Mouse (Mus musculus): Measurements from ENCODE around the gene Pxn. TPM values are rescaled to one million over a fixed set of nuclear protein-coding genes. Genes with fewer than 3 reads are reported as not detected.

Pxn gene
- total and polyA plus RNA-seq, 2 experiments from 2014 or later, result 19.9 to 66.6 TPM

- Histone ChIP-seq H3K9ac (replicated peaks; ENCODE audit: low read depth, low read length) (no peak overlapping the region), H3K4me3 (ENCODE audit: low read depth, low read length) (no peak overlapping the region), H3K36me3 (replicated peaks; ENCODE audit: control insufficient read depth, insufficient read depth, low read length) (no peaks in the 10 kb centered on the region), H3K27me3 (ENCODE audit: control insufficient read depth, insufficient read depth, low read length) (no peaks in the 10 kb centered on the region), H3K4me1 (ENCODE audit: control insufficient read depth, insufficient read depth) (peaks cover 43% of the 10 kb centered on the region), H3K27ac (ENCODE audit: low read depth) (peak overlapping the region; percentile 82), H3K9me3 (replicated peaks; ENCODE audit: control insufficient read depth, low read length) (no peaks in the 10 kb centered on the region), H3K4me2 (ENCODE audit: low read depth, low read length) (no peak overlapping the region)
- peak; percentile 2 for DNase-seq (ENCODE audit: low spot score)
- no peak for ATAC-seq (ENCODE audit: insufficient read depth, low read depth)
- TF ChIP-seq CTCF (IDR thresholded peaks at IDR 0.05; ENCODE audit: low read depth) (no peak), EP300 (IDR thresholded peaks at IDR 0.05; ENCODE audit: low read depth) (no peak)
- WGBS, result 62% methylated on average over 15 of the region's 15 CpGs
Observed at GRCm38 (mm10) chr5:115522981-115523499, 16.6 kb downstream of the Pxn start.

- 13% methylated on average over 15 of the region's 15 CpGs for WGBS
- Histone ChIP-seq H3K27me3 (ENCODE audit: control insufficient read depth, insufficient read depth, low read length) (no peaks in the 10 kb centered on the region), H3K27ac (ENCODE audit: low read depth) (peak overlapping the region; percentile 82), H3K9ac (replicated peaks; ENCODE audit: low read depth, low read length) (no peak overlapping the region), H3K4me2 (ENCODE audit: low read depth, low read length) (peak overlapping the region; percentile 38), H3K9me3 (replicated peaks; ENCODE audit: control insufficient read depth, low read length) (no peaks in the 10 kb centered on the region), H3K4me3 (ENCODE audit: low read depth, low read length) (no peak overlapping the region), H3K4me1 (ENCODE audit: control insufficient read depth, insufficient read depth) (peaks cover 52% of the 10 kb centered on the region), H3K36me3 (replicated peaks; ENCODE audit: control insufficient read depth, insufficient read depth, low read length) (no peaks in the 10 kb centered on the region)
- peak; percentile 60 for DNase-seq (ENCODE audit: low spot score)
- ATAC-seq (ENCODE audit: insufficient read depth, low read depth), result peak; percentile 72
- TF ChIP-seq CTCF (IDR thresholded peaks at IDR 0.05; ENCODE audit: low read depth) (peak; percentile 31), EP300 (IDR thresholded peaks at IDR 0.05; ENCODE audit: low read depth) (no peak)
Observed at GRCm38 (mm10) chr5:115523971-115524370, 17.5 kb downstream of the Pxn start.

GRCm38 (mm10) chr5:115524471-115524870, 18.0 kb downstream of the Pxn start:
- H3K9me3 ChIP-seq (replicated peaks; ENCODE audit: control insufficient read depth, low read length), result no peaks in the 10 kb centered on the region
- H3K27ac ChIP-seq (ENCODE audit: low read depth), result peak overlapping the region; percentile 82
- DNase-seq (ENCODE audit: low spot score) (no peak), ATAC-seq (ENCODE audit: insufficient read depth, low read depth) (no peak)
- H3K27me3 ChIP-seq (ENCODE audit: control insufficient read depth, insufficient read depth, low read length), result no peaks in the 10 kb centered on the region
- H3K4me2 ChIP-seq (ENCODE audit: low read depth, low read length), result peak overlapping the region; percentile 38
- no peak overlapping the region for H3K9ac ChIP-seq (replicated peaks; ENCODE audit: low read depth, low read length)
- H3K4me3 ChIP-seq (ENCODE audit: low read depth, low read length), result no peak overlapping the region
- 54% methylated on average over 12 of the region's 12 CpGs for WGBS
- no peak for TF ChIP-seq EP300 (IDR thresholded peaks at IDR 0.05; ENCODE audit: low read depth)
- TF ChIP-seq CTCF (IDR thresholded peaks at IDR 0.05; ENCODE audit: low read depth), result no peak
- H3K4me1 ChIP-seq (ENCODE audit: control insufficient read depth, insufficient read depth), result peaks cover 57% of the 10 kb centered on the region
- H3K36me3 ChIP-seq (replicated peaks; ENCODE audit: control insufficient read depth, insufficient read depth, low read length), result no peaks in the 10 kb centered on the region

GRCm38 (mm10) chr5:115525416-115525815, 18.9 kb downstream of the Pxn start:
- H3K27me3 ChIP-seq (ENCODE audit: control insufficient read depth, insufficient read depth, low read length), result no peaks in the 10 kb centered on the region
- peak overlapping the region; percentile 12; the same call in 1 of the 2 replicates for H3K27ac ChIP-seq (ENCODE audit: low read depth)
- DNase-seq (ENCODE audit: low spot score) (no peak), ATAC-seq (ENCODE audit: insufficient read depth, low read depth) (no peak)
- no peaks in the 10 kb centered on the region for H3K36me3 ChIP-seq (replicated peaks; ENCODE audit: control insufficient read depth, insufficient read depth, low read length)
- H3K4me3 ChIP-seq (ENCODE audit: low read depth, low read length), result no peak overlapping the region
- H3K9ac ChIP-seq (replicated peaks; ENCODE audit: low read depth, low read length), result no peak overlapping the region; the same call in 1 of the 2 replicates
- no peaks in the 10 kb centered on the region for H3K9me3 ChIP-seq (replicated peaks; ENCODE audit: control insufficient read depth, low read length)
- TF ChIP-seq EP300 (IDR thresholded peaks at IDR 0.05; ENCODE audit: low read depth), result no peak
- TF ChIP-seq CTCF (IDR thresholded peaks at IDR 0.05; ENCODE audit: low read depth), result no peak
- WGBS, result 81% methylated on average over 4 of the region's 4 CpGs
- no peak overlapping the region for H3K4me2 ChIP-seq (ENCODE audit: low read depth, low read length)
- peaks cover 64% of the 10 kb centered on the region for H3K4me1 ChIP-seq (ENCODE audit: control insufficient read depth, insufficient read depth)

DNA sequence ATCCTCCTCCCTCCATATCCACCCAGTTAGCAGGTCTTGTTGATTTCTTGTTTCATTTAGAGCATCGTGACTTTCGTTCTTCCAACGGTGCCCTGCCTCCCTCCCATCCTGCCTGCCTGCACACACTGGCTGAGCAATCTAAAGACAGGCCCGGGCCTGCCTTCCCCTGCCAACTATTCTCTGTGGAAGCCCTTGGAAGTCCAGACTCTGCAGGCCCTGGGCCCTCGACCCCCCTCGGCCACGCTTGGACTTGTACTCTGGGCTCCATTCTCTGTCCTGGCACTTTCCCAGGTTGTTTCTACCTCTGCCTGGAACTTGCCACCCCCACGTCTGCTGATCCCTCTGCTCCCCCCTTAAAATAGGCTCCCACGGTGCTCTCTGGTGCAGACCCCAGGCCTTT, 19.5 kb downstream of the Pxn start:
- H3K9ac ChIP-seq (replicated peaks; ENCODE audit: low read depth, low read length), result no peak overlapping the region; the same call in 1 of the 2 replicates
- no peaks in the 10 kb centered on the region for H3K9me3 ChIP-seq (replicated peaks; ENCODE audit: control insufficient read depth, low read length)
- no peak for ATAC-seq (ENCODE audit: insufficient read depth, low read depth)
- peaks cover 64% of the 10 kb centered on the region for H3K4me1 ChIP-seq (ENCODE audit: control insufficient read depth, insufficient read depth)
- no peak overlapping the region for H3K4me3 ChIP-seq (ENCODE audit: low read depth, low read length)
- DNase-seq (ENCODE audit: low spot score), result no peak
- H3K27ac ChIP-seq (ENCODE audit: low read depth), result peak overlapping the region; percentile 12; the same call in 1 of the 2 replicates
- 74% methylated on average over 9 of the region's 9 CpGs for WGBS
- TF ChIP-seq EP300 (IDR thresholded peaks at IDR 0.05; ENCODE audit: low read depth), result no peak
- no peak for TF ChIP-seq CTCF (IDR thresholded peaks at IDR 0.05; ENCODE audit: low read depth)
- no peaks in the 10 kb centered on the region for H3K27me3 ChIP-seq (ENCODE audit: control insufficient read depth, insufficient read depth, low read length)
- no peaks in the 10 kb centered on the region for H3K36me3 ChIP-seq (replicated peaks; ENCODE audit: control insufficient read depth, insufficient read depth, low read length)
- H3K4me2 ChIP-seq (ENCODE audit: low read depth, low read length), result no peak overlapping the region
